Mouse (Mus musculus) myocyte (in vitro differentiated cells): ENCODE measurements at regions not wholly inside any gene's neighbourhood (a gene's known extent, or its start where the extent isn't known, plus 50 kb on each side); places are given as distances from the start of the nearest gene placed in this dataset.

ENCODE experiments used
- H3K27me3 ChIP-seq: one replicate; pipeline ENCODE4 v1.6.1; 2011; ENCODE audit not compliant: control insufficient read depth, insufficient read depth, insufficient read length
- H3K36me3 ChIP-seq: one replicate; pipeline ENCODE4 v1.6.1; 2011; ENCODE audit not compliant: control insufficient read depth, insufficient read depth
- H3K4me2 ChIP-seq: one replicate; pipeline ENCODE4 v1.6.1; 2011; ENCODE audit warnings: low read depth, control low read depth
- H3K4me3 ChIP-seq: one replicate; pipeline ENCODE4 v1.5.1; 2011; ENCODE audit warnings: mild to moderate bottlenecking, control low read depth, moderate library complexity
- H3K79me2 ChIP-seq: one replicate; pipeline ENCODE4 v1.6.1; 2011; ENCODE audit not compliant: control insufficient read depth, insufficient read depth
- H3ac ChIP-seq: one replicate; pipeline ENCODE4 v1.6.1; 2011; ENCODE audit not compliant: control insufficient read depth, insufficient read length
- CEBPB ChIP-seq: IDR thresholded peaks from 2 replicates; pipeline ENCODE4 v1.6.1; 2011; ENCODE audit warnings: mild to moderate bottlenecking, moderate library complexity; ENCODE audit not compliant: poor library complexity, insufficient read depth, severe bottlenecking
- E2F4 ChIP-seq: IDR thresholded peaks from one replicate; pipeline ENCODE4 v1.6.1; 2011; ENCODE audit warnings: mild to moderate bottlenecking, control low read depth, moderate library complexity; ENCODE audit not compliant: insufficient read depth
- MAX ChIP-seq: IDR thresholded peaks from one replicate; pipeline ENCODE4 v1.6.1; 2011; ENCODE audit warnings: low read depth, mild to moderate bottlenecking, control low read depth
- MYOD1 ChIP-seq, 3 experiments: IDR thresholded peaks; one replicate each; pipeline ENCODE4 v1.6.1; 2011; ENCODE audit warnings: control low read depth in 2 of 3, low read depth in 2 of 3, mild to moderate bottlenecking in 2 of 3, moderate library complexity in 1 of 3; ENCODE audit not compliant: insufficient read length in 2 of 3, control insufficient read depth in 1 of 3
- MYOG ChIP-seq, 3 experiments: IDR thresholded peaks; one replicate each; pipeline ENCODE4 v1.6.1; 2011; ENCODE audit warnings: control low read depth in 2 of 3, low read depth in 2 of 3, mild to moderate bottlenecking in 2 of 3; ENCODE audit not compliant: insufficient read length in 2 of 3, control insufficient read depth in 1 of 3, insufficient read depth in 1 of 3
- POLR2A ChIP-seq: IDR thresholded peaks from one replicate; pipeline ENCODE4 v1.6.1; 2011; ENCODE audit warnings: low read depth, mild to moderate bottlenecking, control low read depth, moderate library complexity; ENCODE audit not compliant: insufficient read length
- POLR2AphosphoS2 ChIP-seq: IDR thresholded peaks from one replicate; pipeline ENCODE4 v1.6.1; 2011; ENCODE audit warnings: low read depth, control low read depth; ENCODE audit not compliant: insufficient read length
- REST ChIP-seq: IDR thresholded peaks from one replicate; pipeline ENCODE4 v1.6.1; 2011; ENCODE audit warnings: mild to moderate bottlenecking, control low read depth, moderate library complexity; ENCODE audit not compliant: insufficient read depth, insufficient read length
- SRF ChIP-seq: IDR thresholded peaks from one replicate; pipeline ENCODE4 v1.6.1; 2011; ENCODE audit warnings: low read depth; ENCODE audit not compliant: control insufficient read depth, insufficient read length
- TCF12 ChIP-seq: IDR thresholded peaks from one replicate; pipeline ENCODE4 v1.6.1; 2011; ENCODE audit warnings: mild to moderate bottlenecking, control low read depth; ENCODE audit not compliant: poor library complexity, insufficient read depth, severe bottlenecking
- TCF3 ChIP-seq: IDR thresholded peaks from one replicate; pipeline ENCODE4 v1.6.1; 2011; ENCODE audit warnings: low read depth, control low read depth; ENCODE audit not compliant: insufficient read length
- USF1 ChIP-seq: IDR thresholded peaks from one replicate; pipeline ENCODE4 v1.6.1; 2011; ENCODE audit warnings: low read depth, mild to moderate bottlenecking, control low read depth, moderate library complexity

- Histone ChIP-seq H3K79me2 (no peaks in the 10 kb centered on the region), H3K36me3 (no peaks in the 10 kb centered on the region), H3K4me2 (no peak overlapping the region), H3ac (no peak overlapping the region), H3K4me3 (no peak overlapping the region), H3K27me3 (no peaks in the 10 kb centered on the region)
- TF ChIP-seq TCF12 (no peak), SRF (no peak), TCF3 (no peak), POLR2A (no peak), E2F4 (no peak), POLR2AphosphoS2 (no peak), USF1 (no peak), REST (no peak), MAX (no peak), CEBPB (no peak), MYOG (IDR thresholded peaks at IDR 0.05; ENCODE audit: control insufficient read depth in 1 of 3, insufficient read depth in 1 of 3, insufficient read length in 2 of 3, low read depth in 2 of 3) (no peak), MYOD1 (IDR thresholded peaks at IDR 0.05; ENCODE audit: control insufficient read depth in 1 of 3, insufficient read length in 2 of 3, low read depth in 2 of 3) (no peak)
Measured at GRCm38 (mm10) chr3:42566731-42567130, 824.3 kb downstream of the D3Ertd751e start.

- Histone ChIP-seq H3K27me3 (no peaks in the 10 kb centered on the region), H3K4me2 (no peak overlapping the region), H3K4me3 (no peak overlapping the region), H3ac (no peak overlapping the region), H3K36me3 (no peaks in the 10 kb centered on the region), H3K79me2 (no peaks in the 10 kb centered on the region)
- TF ChIP-seq POLR2AphosphoS2, result no peak
- TF ChIP-seq TCF3, result no peak
- TF ChIP-seq MYOD1 (IDR thresholded peaks at IDR 0.05; ENCODE audit: control insufficient read depth in 1 of 3, insufficient read length in 2 of 3, low read depth in 2 of 3), result no peak
- no peak for TF ChIP-seq E2F4
- no peak for TF ChIP-seq TCF12
- TF ChIP-seq REST, result no peak
- TF ChIP-seq MYOG (IDR thresholded peaks at IDR 0.05; ENCODE audit: control insufficient read depth in 1 of 3, insufficient read depth in 1 of 3, insufficient read length in 2 of 3, low read depth in 2 of 3), result no peak
- no peak for TF ChIP-seq CEBPB
- TF ChIP-seq USF1, result no peak
- TF ChIP-seq SRF, result no peak
- TF ChIP-seq POLR2A, result no peak
Measured at GRCm38 (mm10) chr3:42570364-42571024, 828.1 kb downstream of the D3Ertd751e start.

- Histone ChIP-seq H3K79me2 (no peaks in the 10 kb centered on the region), H3K36me3 (no peaks in the 10 kb centered on the region), H3K4me2 (no peak overlapping the region), H3K27me3 (no peaks in the 10 kb centered on the region), H3ac (no peak overlapping the region), H3K4me3 (no peak overlapping the region)
- TF ChIP-seq USF1, result no peak
- no peak for TF ChIP-seq MYOD1 (IDR thresholded peaks at IDR 0.05; ENCODE audit: control insufficient read depth in 1 of 3, insufficient read length in 2 of 3, low read depth in 2 of 3)
- no peak for TF ChIP-seq TCF3
- TF ChIP-seq SRF, result no peak
- no peak for TF ChIP-seq TCF12
- TF ChIP-seq REST, result no peak
- TF ChIP-seq E2F4, result no peak
- no peak for TF ChIP-seq MAX
- no peak for TF ChIP-seq POLR2A
- TF ChIP-seq POLR2AphosphoS2, result no peak
- no peak for TF ChIP-seq CEBPB
Measured at GRCm38 (mm10) chr3:42571877-42572459, 829.6 kb downstream of the D3Ertd751e start.

GRCm38 (mm10) chr3:42573155-42573554 is 830.7 kb downstream of the D3Ertd751e start:
- Histone ChIP-seq H3K27me3 (no peaks in the 10 kb centered on the region), H3K4me2 (no peak overlapping the region), H3K79me2 (no peaks in the 10 kb centered on the region), H3K36me3 (no peaks in the 10 kb centered on the region), H3ac (no peak overlapping the region), H3K4me3 (no peak overlapping the region)
- TF ChIP-seq MAX, result no peak

- Histone ChIP-seq H3K27me3 (no peaks in the 10 kb centered on the region), H3K36me3 (no peaks in the 10 kb centered on the region), H3K4me2 (no peak overlapping the region), H3K79me2 (no peaks in the 10 kb centered on the region), H3ac (no peak overlapping the region), H3K4me3 (no peak overlapping the region)
- TF ChIP-seq MYOG (IDR thresholded peaks at IDR 0.05; ENCODE audit: control insufficient read depth in 1 of 3, insufficient read depth in 1 of 3, insufficient read length in 2 of 3, low read depth in 2 of 3) (no peak), SRF (no peak), E2F4 (no peak), CEBPB (no peak), TCF12 (no peak), POLR2A (no peak), POLR2AphosphoS2 (no peak), REST (no peak), TCF3 (no peak), USF1 (no peak)
Measured at GRCm38 (mm10) chr3:42582311-42582710, 839.9 kb downstream of the D3Ertd751e start.
